Mouse (Mus musculus): ENCODE measurements around the gene Fam13c.
"Not testable (repeated sequence)": the region's sequence is repeated elsewhere in the genome, so short reads cannot be mapped to it uniquely, and the experiment has no call there.

Fam13c gene

GRCm38 (mm10) chr10:70439676-70440521 is at the start of gene Fam13c:
Fam13c (plus strand) TSS chr10:70440481.
- no peak for DNase-seq (ENCODE audit: low read depth, low spot score)

GRCm38 (mm10) chr10:70395900-70396299 is 44.4 kb upstream of the Fam13c start:
- no peak for DNase-seq (ENCODE audit: low read depth, low spot score)

- DNase-seq (ENCODE audit: low read depth, low spot score), result no peak
Measured at GRCm38 (mm10) chr10:70398224-70398623, 42.1 kb upstream of the Fam13c start.

GRCm38 (mm10) chr10:70402006-70402405 is 38.3 kb upstream of the Fam13c start:
- DNase-seq (ENCODE audit: low read depth, low spot score), result no peak

- no peak for DNase-seq (ENCODE audit: low read depth, low spot score)
Measured at GRCm38 (mm10) chr10:70402711-70403110, 37.6 kb upstream of the Fam13c start.

GRCm38 (mm10) chr10:70417811-70418486 is 22.3 kb upstream of the Fam13c start:
- no peak for DNase-seq (ENCODE audit: low read depth, low spot score)

GRCm38 (mm10) chr10:70419282-70420264 is 20.7 kb upstream of the Fam13c start:
- no peak for DNase-seq (ENCODE audit: low read depth, low spot score)

GRCm38 (mm10) chr10:70426373-70426772 is 13.9 kb upstream of the Fam13c start:
- no peak for DNase-seq (ENCODE audit: low read depth, low spot score)

- DNase-seq (ENCODE audit: low read depth, low spot score), result no peak
Measured at GRCm38 (mm10) chr10:70428121-70428662, 12.1 kb upstream of the Fam13c start.

GRCm38 (mm10) chr10:70429341-70429740 is 10.9 kb upstream of the Fam13c start:
- no peak for DNase-seq (ENCODE audit: low read depth, low spot score)

- DNase-seq (ENCODE audit: low read depth, low spot score), result no peak
Measured at GRCm38 (mm10) chr10:70433334-70433733, 6.9 kb upstream of the Fam13c start.

- not testable (repeated sequence) for DNase-seq (ENCODE audit: low read depth, low spot score)
Measured at GRCm38 (mm10) chr10:70433736-70434135, 6.5 kb upstream of the Fam13c start.

- no peak for DNase-seq (ENCODE audit: low read depth, low spot score)
Measured at GRCm38 (mm10) chr10:70436656-70437055, 3.6 kb upstream of the Fam13c start.

GRCm38 (mm10) chr10:70437289-70437688 is 3.0 kb upstream of the Fam13c start:
- no peak for DNase-seq (ENCODE audit: low read depth, low spot score)

GRCm38 (mm10) chr10:70440639-70441461 is 569 bp downstream of the Fam13c start:
- no peak for DNase-seq (ENCODE audit: low read depth, low spot score)

GRCm38 (mm10) chr10:70442156-70442555 is 1.9 kb downstream of the Fam13c start:
- DNase-seq (ENCODE audit: low read depth, low spot score), result no peak

- DNase-seq (ENCODE audit: low read depth, low spot score), result no peak
Measured at GRCm38 (mm10) chr10:70442623-70443022, 2.3 kb downstream of the Fam13c start.

- DNase-seq (ENCODE audit: low read depth, low spot score), result no peak
Measured at GRCm38 (mm10) chr10:70447787-70448186, 7.5 kb downstream of the Fam13c start.

GRCm38 (mm10) chr10:70449206-70449605 is 8.9 kb downstream of the Fam13c start:
- no peak for DNase-seq (ENCODE audit: low read depth, low spot score)

- DNase-seq (ENCODE audit: low read depth, low spot score), result no peak
Measured at GRCm38 (mm10) chr10:70455886-70456305, 15.6 kb downstream of the Fam13c start.

Data from retina, adult 2 months (tissue).